Mouse (Mus musculus): ENCODE measurements around the gene Mllt3.

- TF ChIP-seq CTCF (IDR thresholded peaks at IDR 0.05; ENCODE audit: extremely low read depth, insufficient read depth, insufficient read length, insufficient replicate concordance) (no peak), POLR2A (IDR thresholded peaks at IDR 0.05; ENCODE audit: low read depth, low read length) (no peak)
These were observed 288.0 kb downstream of the Mllt3 start for GRCm38 (mm10) chr4:87745016-87745645.
